Mouse (Mus musculus) embryonic fibroblast, embryonic 13.5 days (primary cell): Measurements from ENCODE around the gene Clstn2. TPM values are rescaled to one million over a fixed set of nuclear protein-coding genes. Genes with fewer than 3 reads are reported as not detected.

Source experiments
- H3K27ac ChIP-seq: 2 replicates; pipeline ENCODE4 v1.5.1; 2012; ENCODE audit warnings: low read length, control low read depth, inconsistent platforms; ENCODE audit not compliant: insufficient read depth
- H3K4me1 ChIP-seq: 2 replicates; pipeline ENCODE4 v1.6.1; 2011; ENCODE audit warnings: low read length; ENCODE audit not compliant: control insufficient read depth, insufficient read depth
- H3K4me3 ChIP-seq: 2 replicates; pipeline ENCODE4 v1.5.1; 2011; ENCODE audit warnings: mild to moderate bottlenecking, control low read depth, low read length; ENCODE audit not compliant: insufficient read depth
- CTCF ChIP-seq: IDR thresholded peaks from 2 replicates; pipeline ENCODE4 v1.5.1; 2011; ENCODE audit warnings: mild to moderate bottlenecking, control low read depth, low read length, moderate library complexity, borderline replicate concordance; ENCODE audit not compliant: insufficient read depth
- POLR2A ChIP-seq: IDR thresholded peaks from 2 replicates; pipeline ENCODE4 v1.6.1; 2011; ENCODE audit warnings: low read depth, mild to moderate bottlenecking, control low read depth, low read length, moderate library complexity
- polyA plus RNA-seq: library from polyadenylated mRNA; stranded (reverse); fragments of >200 nt; gene quantifications from 2 replicates; pipeline ENCODE4 v1.2.4, GENCODE M21; 2011; ENCODE audit warnings: low read depth; ENCODE audit not compliant: missing spikeins, insufficient read length

The Clstn2 gene
- polyA plus RNA-seq, 1 experiment = 7.6 TPM

DNA sequence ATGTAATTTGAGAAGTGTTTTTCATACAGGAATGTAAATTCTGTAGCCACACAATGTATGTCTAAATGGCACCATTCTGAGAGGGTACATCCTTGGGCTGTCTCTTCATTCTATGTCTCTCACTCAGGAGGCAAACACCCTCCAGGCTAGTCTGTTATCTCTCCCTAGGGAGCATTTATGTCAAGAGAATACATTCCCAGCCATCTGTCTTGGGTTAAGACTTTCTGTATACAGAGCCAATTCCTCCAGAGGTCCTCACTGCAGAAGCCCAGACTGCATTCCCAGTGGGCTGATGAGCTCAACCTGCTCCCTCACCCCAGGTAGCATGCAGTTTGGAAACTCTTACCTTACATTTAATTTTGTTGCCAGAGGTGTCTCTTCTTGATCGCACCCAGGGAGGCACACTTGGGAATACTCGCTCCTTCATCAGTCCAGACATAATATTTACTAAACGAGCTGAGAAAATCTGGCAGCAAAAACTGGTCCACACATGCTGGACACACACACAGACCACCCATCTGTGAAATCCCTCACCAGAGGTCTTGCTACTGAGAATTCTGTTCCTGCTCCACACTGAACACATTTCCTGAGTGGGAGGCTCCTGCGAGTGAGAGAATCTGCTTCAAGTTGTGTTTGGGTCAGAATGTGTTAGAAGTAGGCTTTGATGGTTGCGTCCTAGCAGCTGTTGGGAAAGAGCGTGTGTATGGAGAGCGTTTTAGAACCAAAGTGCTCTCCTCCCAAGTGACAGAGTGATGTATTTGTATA lies 592.9 kb downstream of the Clstn2 start:
- no peak overlapping the region for H3K4me3 ChIP-seq
- H3K27ac ChIP-seq = no peak overlapping the region
- no peaks in the 10 kb centered on the region for H3K4me1 ChIP-seq
- TF ChIP-seq POLR2A = no peak
- no peak for TF ChIP-seq CTCF

DNA sequence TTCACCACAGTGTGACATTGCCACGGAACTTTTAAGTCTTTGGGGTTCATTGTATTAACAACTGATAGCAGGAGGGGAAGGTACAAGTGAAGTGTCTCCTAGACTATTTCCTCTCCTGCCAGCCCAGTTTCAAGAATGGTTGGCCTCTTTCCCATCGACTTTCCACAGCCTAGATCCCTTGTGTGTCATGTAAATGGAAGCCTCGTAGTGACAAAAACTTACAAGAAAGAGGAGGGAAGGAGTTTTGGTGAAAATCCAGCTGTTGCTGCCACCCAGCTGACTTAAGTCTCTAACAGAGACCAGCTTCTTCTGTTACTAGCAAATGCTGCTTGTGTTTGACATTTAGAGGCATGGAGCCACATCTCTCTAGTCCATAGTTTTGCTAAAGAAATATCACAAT lies 598.3 kb downstream of the Clstn2 start:
- Histone ChIP-seq H3K27ac (no peak overlapping the region), H3K4me1 (no peaks in the 10 kb centered on the region), H3K4me3 (no peak overlapping the region)
- TF ChIP-seq POLR2A (no peak), CTCF (no peak)

- no peak overlapping the region for H3K4me3 ChIP-seq
- no peaks in the 10 kb centered on the region for H3K4me1 ChIP-seq
- no peak for TF ChIP-seq POLR2A
- no peak overlapping the region for H3K27ac ChIP-seq
Measured at GRCm38 (mm10) chr9:97429885-97430449, 603.0 kb downstream of the Clstn2 start.

GRCm38 (mm10) chr9:97428127-97428526 lies 604.9 kb downstream of the Clstn2 start:
- Histone ChIP-seq H3K4me1 (no peaks in the 10 kb centered on the region), H3K27ac (no peak overlapping the region), H3K4me3 (no peak overlapping the region)
- no peak for TF ChIP-seq CTCF
- no peak for TF ChIP-seq POLR2A

GRCm38 (mm10) chr9:97420896-97421295 lies 612.1 kb downstream of the Clstn2 start:
- no peak overlapping the region for H3K4me3 ChIP-seq
- no peak for TF ChIP-seq CTCF
- no peak for TF ChIP-seq POLR2A
- H3K27ac ChIP-seq = no peak overlapping the region
- H3K4me1 ChIP-seq = no peaks in the 10 kb centered on the region

DNA sequence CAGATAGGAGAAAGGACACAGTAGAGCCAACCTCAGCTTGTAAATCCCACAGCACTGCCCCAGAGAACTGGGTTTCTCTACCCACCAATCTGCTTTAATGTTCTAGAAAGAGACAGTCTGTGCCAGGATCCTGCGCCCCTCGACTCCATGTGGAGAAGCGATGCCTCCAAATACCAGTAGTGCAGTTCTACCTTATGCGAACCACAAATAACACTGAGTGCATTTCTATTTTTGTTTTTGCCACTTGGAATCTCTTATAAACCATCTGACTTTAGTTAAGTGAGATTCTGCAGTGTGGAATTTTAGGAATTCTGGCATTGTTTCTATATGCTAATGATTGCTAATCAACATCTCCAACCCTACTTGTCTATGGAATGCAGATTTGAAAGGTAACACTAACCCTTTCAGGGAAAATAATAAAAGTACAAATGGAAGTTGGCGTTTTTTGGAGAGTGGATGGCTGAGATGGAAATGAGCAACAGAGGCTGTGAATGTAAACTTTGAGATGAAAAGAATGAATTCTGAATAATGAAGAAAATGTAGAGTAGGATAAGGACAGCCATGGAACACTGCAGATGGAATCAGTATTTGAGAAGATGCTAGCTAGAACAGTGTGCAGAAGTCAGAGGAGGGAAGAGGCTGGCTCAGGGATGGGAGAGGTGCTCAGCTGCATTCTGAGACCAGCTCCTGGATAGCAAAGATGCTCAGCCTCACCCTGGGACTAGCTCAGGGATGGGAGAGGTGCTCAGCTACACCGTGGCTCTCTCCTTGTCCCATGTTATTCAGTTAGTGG lies 617.9 kb downstream of the Clstn2 start:
- TF ChIP-seq CTCF = no peak
- no peak for TF ChIP-seq POLR2A
- Histone ChIP-seq H3K4me1 (no peaks in the 10 kb centered on the region), H3K27ac (no peak overlapping the region), H3K4me3 (no peak overlapping the region)

GRCm38 (mm10) chr9:97408142-97408541 lies 624.8 kb downstream of the Clstn2 start:
- Histone ChIP-seq H3K27ac (no peak overlapping the region), H3K4me3 (no peak overlapping the region), H3K4me1 (no peaks in the 10 kb centered on the region)
- TF ChIP-seq CTCF (no peak), POLR2A (no peak)
